Mouse (Mus musculus) megakaryocyte, embryonic 14.5 days (primary cell): ENCODE measurements around the gene Mapkapk5. TPM values are rescaled to one million over a fixed set of nuclear protein-coding genes. Genes with fewer than 3 reads are reported as not detected.
"Not testable (repeated sequence)": the region's sequence is repeated elsewhere in the genome, so short reads cannot be mapped to it uniquely, and the experiment has no call there.

Experiments
- H3K27me3 ChIP-seq: replicated peaks from 2 replicates; pipeline ENCODE3; 2012; ENCODE audit warnings: inconsistent platforms
- H3K36me3 ChIP-seq: replicated peaks from 2 replicates; pipeline ENCODE3; 2012; ENCODE audit warnings: low read length, inconsistent platforms, mixed read lengths
- H3K4me1 ChIP-seq: 2 replicates; pipeline ENCODE4 v1.6.1; 2012; ENCODE audit warnings: inconsistent platforms
- H3K4me3 ChIP-seq: replicated peaks from 2 replicates; pipeline ENCODE3; 2012; ENCODE audit warnings: moderate library complexity, mild to moderate bottlenecking, inconsistent platforms
- H3K9me3 ChIP-seq: 2 replicates; pipeline ENCODE4 v1.6.1; 2012; ENCODE audit warnings: inconsistent platforms
- FLI1 ChIP-seq: IDR thresholded peaks from 2 replicates; pipeline ENCODE4 v1.6.1; 2012; ENCODE audit warnings: low read length, inconsistent platforms, mixed read lengths
- GATA1 ChIP-seq: IDR thresholded peaks from 3 replicates; pipeline ENCODE4 v1.6.1; 2012; ENCODE audit warnings: mixed read lengths, low read length, inconsistent platforms, borderline replicate concordance
- polyA plus RNA-seq: library from polyadenylated mRNA; stranded (reverse); fragments of >175 nt; gene quantifications from 2 replicates; pipeline ENCODE4 v1.2.3, GENCODE M21; 2012; ENCODE audit warnings: low replicate concordance; ENCODE audit not compliant: insufficient read depth

Gene Mapkapk5
- polyA plus RNA-seq, 1 experiment: 85.9 TPM

DNA sequence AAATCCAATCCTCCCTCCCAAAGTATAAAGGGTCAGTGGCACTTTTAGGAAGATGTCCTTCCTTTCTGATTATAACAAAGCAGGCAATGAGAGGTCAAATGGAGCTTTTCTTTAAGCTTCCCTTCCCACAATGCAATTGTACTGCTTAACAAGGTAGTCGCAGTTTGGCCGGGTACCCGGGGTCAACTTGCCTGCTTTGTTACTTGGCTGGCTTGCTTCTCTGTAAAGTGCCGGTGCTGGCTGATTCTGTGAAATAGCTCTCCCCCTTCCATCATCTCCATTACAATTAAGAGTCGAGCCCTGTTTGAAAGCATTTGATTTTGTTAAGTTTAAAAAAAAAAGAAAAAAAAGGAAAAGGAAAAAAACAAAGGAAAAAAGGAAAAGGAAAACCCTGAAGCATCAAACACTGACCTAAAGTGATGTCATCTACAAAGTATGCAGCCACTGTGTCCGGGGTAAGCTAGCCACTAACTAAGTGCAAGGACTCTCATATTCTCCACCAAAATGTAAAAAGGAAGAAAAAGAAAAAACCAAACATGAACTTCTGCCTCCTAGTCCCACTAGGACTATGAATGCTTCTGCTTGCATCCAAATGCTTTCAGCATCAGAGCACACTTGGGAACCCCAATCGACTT is 8.7 kb downstream of the Mapkapk5 start:
- H3K4me1 ChIP-seq: peaks cover 9% of the 10 kb centered on the region
- no peak overlapping the region for H3K4me3 ChIP-seq
- no peak for TF ChIP-seq GATA1
- TF ChIP-seq FLI1: no peak
- no peaks in the 10 kb centered on the region for H3K27me3 ChIP-seq
- no peaks in the 10 kb centered on the region for H3K9me3 ChIP-seq
- peaks cover 84% of the 10 kb centered on the region for H3K36me3 ChIP-seq

DNA sequence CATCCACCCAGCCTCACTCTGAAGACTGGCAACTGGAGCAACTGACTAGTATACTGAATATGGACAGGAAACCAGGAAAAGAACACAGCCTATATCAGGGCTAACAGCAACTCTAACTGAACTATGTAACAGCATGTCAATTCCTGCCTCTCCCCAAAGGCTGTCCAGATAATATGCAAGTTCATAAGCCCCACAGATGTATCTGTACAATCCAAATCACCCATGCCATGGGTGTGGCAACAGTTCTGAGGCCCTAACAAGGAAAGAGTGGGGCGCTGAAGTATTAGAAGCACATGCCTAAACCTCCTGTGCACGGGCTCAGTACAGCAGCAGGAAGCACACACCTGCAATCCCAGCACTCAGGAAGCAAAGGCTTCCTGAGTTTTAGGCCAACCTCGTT is 10.6 kb downstream of the Mapkapk5 start:
- H3K27me3 ChIP-seq: no peaks in the 10 kb centered on the region
- TF ChIP-seq GATA1 (no peak), FLI1 (no peak)
- H3K4me1 ChIP-seq: peaks cover 5% of the 10 kb centered on the region; the same call in 1 of the 2 replicates
- H3K4me3 ChIP-seq: no peak overlapping the region
- H3K36me3 ChIP-seq: peaks cover 94% of the 10 kb centered on the region
- H3K9me3 ChIP-seq: no peaks in the 10 kb centered on the region

- H3K4me3 ChIP-seq: no peak overlapping the region
- H3K36me3 ChIP-seq: peaks cover 97% of the 10 kb centered on the region
- H3K27me3 ChIP-seq: no peaks in the 10 kb centered on the region
- H3K4me1 ChIP-seq: peaks cover 5% of the 10 kb centered on the region; the same call in 1 of the 2 replicates
- H3K9me3 ChIP-seq: no peaks in the 10 kb centered on the region
- no peak for TF ChIP-seq GATA1
- no peak for TF ChIP-seq FLI1
These were observed 11.2 kb downstream of the Mapkapk5 start for GRCm38 (mm10) chr5:121534521-121534920.

DNA sequence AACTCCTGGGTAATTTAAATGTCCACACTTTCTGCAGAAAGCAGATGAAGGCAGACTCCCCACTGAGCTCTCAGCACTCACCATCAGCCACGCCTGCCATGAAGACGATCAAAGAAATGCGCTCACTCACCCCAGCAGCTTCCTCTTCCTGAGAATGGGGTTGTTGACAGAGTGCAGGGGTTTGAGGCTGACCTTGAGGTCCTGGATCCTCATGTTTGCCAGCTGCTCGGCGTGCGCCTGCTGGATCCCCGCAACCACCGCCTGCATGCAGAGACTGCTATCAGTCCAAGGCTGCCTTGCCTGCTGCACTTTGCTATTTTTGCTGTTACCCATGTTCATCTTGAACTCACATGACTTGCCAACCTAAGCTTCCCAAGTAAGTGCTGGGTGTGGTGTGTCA is 18.7 kb downstream of the Mapkapk5 start:
- H3K36me3 ChIP-seq: peaks cover 90% of the 10 kb centered on the region

DNA sequence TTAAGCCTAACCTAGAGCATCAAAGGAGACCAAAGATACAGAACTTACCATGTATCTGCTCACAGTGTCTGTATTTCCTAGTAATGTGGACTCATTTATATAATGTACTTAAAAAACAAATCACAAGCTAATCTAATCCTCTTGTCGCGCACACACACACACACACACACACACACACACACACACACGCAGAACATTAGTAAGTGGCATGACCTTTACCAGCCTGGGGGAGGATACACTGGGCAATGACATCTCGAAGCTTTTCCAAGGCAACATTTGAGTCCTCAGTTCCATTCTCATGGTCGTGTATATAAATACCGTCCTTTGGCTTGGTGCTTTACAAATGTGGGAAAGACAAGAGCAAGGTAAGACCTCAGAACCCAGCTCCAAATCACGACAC is 19.2 kb downstream of the Mapkapk5 start:
- no peaks in the 10 kb centered on the region for H3K27me3 ChIP-seq
- H3K36me3 ChIP-seq: peaks cover 90% of the 10 kb centered on the region
- TF ChIP-seq GATA1 (no peak), FLI1 (no peak)

More for the DNA sequence above, 18.7 kb downstream of the Mapkapk5 start:
- H3K4me3 ChIP-seq: no peak overlapping the region
- peaks cover 4% of the 10 kb centered on the region; the same call in 1 of the 2 replicates for H3K4me1 ChIP-seq
- H3K27me3 ChIP-seq: no peaks in the 10 kb centered on the region
- no peak for TF ChIP-seq FLI1
- no peak for TF ChIP-seq GATA1
- no peaks in the 10 kb centered on the region for H3K9me3 ChIP-seq

DNA sequence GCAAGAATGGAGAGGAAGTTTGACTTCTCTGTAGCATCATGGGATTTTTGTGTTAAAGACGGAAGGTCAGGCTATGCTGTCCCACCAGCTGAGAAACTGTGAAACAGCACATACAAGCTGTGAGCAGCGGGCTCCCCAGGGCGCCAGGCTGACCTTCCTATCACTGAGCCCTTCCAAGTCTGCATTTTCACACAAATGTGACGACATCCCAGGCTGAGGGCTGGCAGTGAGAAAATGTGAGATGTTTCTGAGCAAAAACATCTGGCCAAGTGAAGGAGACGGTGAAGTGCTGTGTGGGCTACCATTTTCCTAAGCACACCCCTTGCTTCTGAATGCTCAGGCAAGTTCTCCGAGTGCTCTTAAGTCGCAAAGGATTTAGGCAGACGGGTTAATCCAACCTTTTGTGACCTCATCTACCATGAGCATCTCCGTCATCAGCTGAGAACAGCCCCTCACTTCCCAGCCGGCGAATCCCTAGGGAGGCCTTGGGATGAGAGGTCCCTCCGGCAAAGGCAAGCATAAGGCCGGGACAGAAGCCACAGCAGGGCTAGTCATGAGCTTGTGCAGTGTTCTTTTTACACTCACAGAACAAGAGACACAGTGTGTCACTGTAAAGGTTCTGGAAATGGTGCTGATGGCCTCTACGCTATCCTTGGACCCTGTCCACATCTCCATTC is 19.8 kb downstream of the Mapkapk5 start:
- no peak for TF ChIP-seq GATA1
- TF ChIP-seq FLI1: no peak
- Histone ChIP-seq H3K4me1 (peaks cover 4% of the 10 kb centered on the region; the same call in 1 of the 2 replicates), H3K27me3 (no peaks in the 10 kb centered on the region), H3K9me3 (no peaks in the 10 kb centered on the region), H3K4me3 (no peak overlapping the region), H3K36me3 (peaks cover 90% of the 10 kb centered on the region)

More for the DNA sequence above, 19.2 kb downstream of the Mapkapk5 start:
- peaks cover 4% of the 10 kb centered on the region; the same call in 1 of the 2 replicates for H3K4me1 ChIP-seq
- H3K4me3 ChIP-seq: no peak overlapping the region
- no peaks in the 10 kb centered on the region for H3K9me3 ChIP-seq

- not testable (repeated sequence) for H3K27me3 ChIP-seq, H3K9me3 ChIP-seq
- Histone ChIP-seq H3K4me1 (peaks cover 14% of the 10 kb centered on the region), H3K4me3 (peak overlapping the region; percentile 64), H3K36me3 (peaks cover 59% of the 10 kb centered on the region)
These were observed 25.9 kb downstream of the Mapkapk5 start for GRCm38 (mm10) chr5:121519758-121520157.

GRCm38 (mm10) chr5:121518983-121519382 is 26.7 kb downstream of the Mapkapk5 start:
- TF ChIP-seq GATA1 (no peak), FLI1 (no peak)
- Histone ChIP-seq H3K4me3 (peak overlapping the region; percentile 17), H3K36me3 (peaks cover 51% of the 10 kb centered on the region), H3K27me3 (no peaks in the 10 kb centered on the region), H3K9me3 (no peaks in the 10 kb centered on the region), H3K4me1 (peaks cover 14% of the 10 kb centered on the region)

- Histone ChIP-seq H3K4me1 (peaks cover 4% of the 10 kb centered on the region; the same call in 1 of the 2 replicates), H3K36me3 (no peaks in the 10 kb centered on the region), H3K27me3 (peaks cover 17% of the 10 kb centered on the region), H3K9me3 (no peaks in the 10 kb centered on the region), H3K4me3 (no peak overlapping the region)
- TF ChIP-seq GATA1 (no peak), FLI1 (no peak)
These were observed 35.7 kb downstream of the Mapkapk5 start for GRCm38 (mm10) chr5:121510009-121510408.

GRCm38 (mm10) chr5:121506846-121507245 is 38.9 kb downstream of the Mapkapk5 start:
- no peak overlapping the region for H3K4me3 ChIP-seq

More at GRCm38 (mm10) chr5:121506846-121507245, 38.9 kb downstream of the Mapkapk5 start:
- Histone ChIP-seq H3K4me1 (peaks cover 20% of the 10 kb centered on the region), H3K36me3 (no peaks in the 10 kb centered on the region), H3K9me3 (no peaks in the 10 kb centered on the region), H3K27me3 (peaks cover 24% of the 10 kb centered on the region)
- no peak for TF ChIP-seq FLI1
- no peak for TF ChIP-seq GATA1
